Mouse (Mus musculus): Measurements from ENCODE around the gene Rasgrp4. TPM values are rescaled to one million over a fixed set of nuclear protein-coding genes. Genes with fewer than 3 reads are reported as not detected.
"Not testable (repeated sequence)": the region's sequence is repeated elsewhere in the genome, so short reads cannot be mapped to it uniquely, and the experiment has no call there.

Gene Rasgrp4
- polyA plus RNA-seq, 1 experiment, result 1.9 TPM

DNA sequence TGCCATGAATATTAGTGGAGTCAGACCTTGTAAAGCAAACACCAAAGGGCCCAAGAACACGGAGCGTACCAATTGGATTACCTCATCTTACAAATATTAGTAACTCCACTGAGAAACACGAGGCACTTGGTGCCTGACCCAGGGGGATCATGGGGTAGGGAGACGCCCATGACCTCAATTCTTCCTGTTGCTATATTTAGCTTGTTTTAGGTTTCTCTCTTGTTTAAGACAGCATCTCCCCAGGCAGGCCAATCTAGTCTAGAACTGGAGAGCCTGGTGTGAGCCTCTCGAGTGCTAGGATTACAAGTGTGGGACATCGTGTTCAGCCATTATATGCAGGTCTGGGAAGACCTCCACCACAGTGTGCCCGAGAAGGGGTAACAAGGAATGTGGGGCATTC is 44.7 kb downstream of the Rasgrp4 start:
- Histone ChIP-seq H3K27ac (ENCODE audit: insufficient read depth, low read depth, low read length) (no peak overlapping the region), H3K27me3 (replicated peaks; ENCODE audit: control insufficient read depth, insufficient read depth, low read length) (no peaks in the 10 kb centered on the region), H3K4me3 (ENCODE audit: insufficient read depth, low read depth, low read length) (peak overlapping the region; percentile 94), H3K36me3 (ENCODE audit: control insufficient read depth, insufficient read depth, low read length) (peaks cover 3% of the 10 kb centered on the region), H3K4me1 (ENCODE audit: control insufficient read depth, insufficient read depth, low read length) (peaks cover 10% of the 10 kb centered on the region)
- no peak for DNase-seq
- no peak for TF ChIP-seq POLR2A (IDR thresholded peaks at IDR 0.05; ENCODE audit: low read depth, low read length)
- 19% methylated on average over 7 of the region's 7 CpGs for whole genome bisulfite sequencing

DNA sequence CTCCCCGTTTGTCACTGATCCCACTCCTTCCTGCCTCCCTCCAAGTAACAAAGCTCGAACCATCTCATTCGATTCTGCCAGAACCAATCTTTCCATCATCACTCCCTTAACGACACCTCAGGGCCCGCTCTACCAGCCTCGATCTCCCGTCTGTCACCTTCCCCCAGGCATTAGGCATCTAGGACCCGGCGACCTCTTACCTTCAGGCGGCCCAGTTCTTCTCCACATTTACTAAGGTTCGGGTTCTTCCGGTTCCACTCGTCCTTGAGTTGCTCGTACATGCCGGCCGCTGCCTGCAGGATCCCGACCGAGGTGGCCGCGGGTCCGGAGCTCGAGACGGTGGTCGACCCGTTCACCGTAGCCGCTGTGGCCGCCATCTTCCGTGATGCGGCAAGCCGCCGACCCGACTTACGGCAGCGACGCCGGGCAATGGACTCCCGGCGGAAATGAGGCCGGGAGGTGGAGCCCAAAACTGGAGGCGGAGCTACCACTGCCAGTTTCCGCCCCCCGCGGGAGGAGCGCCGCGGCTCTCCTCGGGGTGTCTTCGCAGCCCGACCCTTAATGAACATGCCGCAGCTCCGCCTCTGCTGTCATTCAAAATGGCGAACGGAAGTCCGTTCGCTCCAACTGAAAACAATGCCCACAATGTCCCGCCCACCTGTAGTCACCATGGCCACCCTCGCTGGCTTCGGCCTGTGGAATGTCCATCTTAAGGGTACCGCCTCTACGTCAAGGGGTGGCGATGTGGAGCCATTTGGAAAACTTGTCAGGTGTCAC is 45.6 kb downstream of the Rasgrp4 start, which contains the start of gene Psmd8:
Psmd8 (minus strand) TSS at position 625 of the 777 bp plus-strand sequence.
- peak within 1 kb of the TSS; percentile 94 for H3K4me3 ChIP-seq (ENCODE audit: insufficient read depth, low read depth, low read length)
- TF ChIP-seq CTCF (conservative IDR thresholded peaks at IDR 0.05; ENCODE audit: insufficient read depth, insufficient read length, low read depth, low read length) (peak; percentile 61), POLR2A (IDR thresholded peaks at IDR 0.05; ENCODE audit: low read depth, low read length) (peak; percentile 86)

DNA sequence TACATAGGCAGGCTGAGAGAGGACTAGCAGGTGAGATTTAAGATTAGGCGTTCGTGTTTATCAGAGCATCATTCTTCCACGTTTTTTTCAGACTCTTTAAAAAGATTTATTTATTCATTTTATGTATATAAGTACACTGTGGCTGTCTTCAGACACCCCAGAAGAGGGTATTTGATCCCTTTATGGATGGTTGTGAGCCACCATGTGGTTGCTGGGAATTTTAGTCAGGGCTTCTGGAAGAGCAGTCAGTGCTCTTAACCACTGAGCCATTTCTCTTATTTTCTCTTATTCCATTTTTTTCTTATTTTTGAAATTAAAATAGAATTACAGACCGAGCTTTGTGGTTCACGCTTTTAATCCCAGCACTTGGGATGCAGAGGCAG is 46.2 kb downstream of the Rasgrp4 start:
- Histone ChIP-seq H3K27ac (ENCODE audit: insufficient read depth, low read depth, low read length) (no peak overlapping the region), H3K27me3 (replicated peaks; ENCODE audit: control insufficient read depth, insufficient read depth, low read length) (no peaks in the 10 kb centered on the region), H3K4me1 (ENCODE audit: control insufficient read depth, insufficient read depth, low read length) (peaks cover 10% of the 10 kb centered on the region), H3K36me3 (ENCODE audit: control insufficient read depth, insufficient read depth, low read length) (0 out of 2 replicates have a peak, but pooled peaks cover 2% of the 10 kb centered on the region), H3K4me3 (ENCODE audit: insufficient read depth, low read depth, low read length) (peak overlapping the region; percentile 25)
- 42% methylated on average over 5 of the region's 5 CpGs for WGBS
- no peak for TF ChIP-seq POLR2A (IDR thresholded peaks at IDR 0.05; ENCODE audit: low read depth, low read length)
- TF ChIP-seq CTCF (conservative IDR thresholded peaks at IDR 0.05; ENCODE audit: insufficient read depth, insufficient read length, low read depth, low read length), result no peak
- no peak for DNase-seq

More for the DNA sequence above, 45.6 kb downstream of the Rasgrp4 start, which contains the start of gene Psmd8:
- peak; percentile 99 for DNase-seq
- H3K36me3 ChIP-seq (ENCODE audit: control insufficient read depth, insufficient read depth, low read length), result 0 out of 2 replicates have a peak, but pooled peaks cover 2% of the 10 kb centered on the region
- H3K27ac ChIP-seq (ENCODE audit: insufficient read depth, low read depth, low read length), result peak within 1 kb of the TSS; percentile 77
- H3K27me3 ChIP-seq (replicated peaks; ENCODE audit: control insufficient read depth, insufficient read depth, low read length), result no peaks in the 10 kb centered on the region
- peaks cover 10% of the 10 kb centered on the region for H3K4me1 ChIP-seq (ENCODE audit: control insufficient read depth, insufficient read depth, low read length)
- WGBS, result under 1% methylated on average over 62 of the region's 62 CpGs

DNA sequence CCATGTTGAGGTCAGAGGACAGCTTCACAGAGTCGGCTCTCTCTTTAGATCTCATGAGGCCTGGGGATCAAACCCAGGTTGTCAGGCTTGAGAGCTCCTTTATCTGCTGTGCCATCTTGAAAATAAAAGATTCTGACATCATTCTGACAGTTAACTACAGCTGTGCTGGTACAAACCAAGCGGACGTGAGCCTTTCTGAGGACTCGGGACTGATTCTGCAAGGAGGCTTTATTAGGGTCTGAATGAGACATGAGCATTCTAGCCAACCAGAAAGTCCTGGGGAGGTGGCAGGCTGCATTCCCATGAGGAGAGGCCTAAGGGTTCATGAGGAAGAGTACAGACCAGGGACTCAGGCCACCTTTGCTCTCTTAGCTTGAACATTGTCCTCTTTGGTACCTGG is 46.7 kb downstream of the Rasgrp4 start:
- not testable (repeated sequence) for H3K27ac ChIP-seq (ENCODE audit: insufficient read depth, low read depth, low read length); H3K27me3 ChIP-seq (replicated peaks; ENCODE audit: control insufficient read depth, insufficient read depth, low read length); H3K36me3 ChIP-seq (ENCODE audit: control insufficient read depth, insufficient read depth, low read length); H3K4me3 ChIP-seq (ENCODE audit: insufficient read depth, low read depth, low read length); DNase-seq
- 90% methylated on average over 4 of the region's 4 CpGs for WGBS
- H3K4me1 ChIP-seq (ENCODE audit: control insufficient read depth, insufficient read depth, low read length), result peaks cover 10% of the 10 kb centered on the region

DNA sequence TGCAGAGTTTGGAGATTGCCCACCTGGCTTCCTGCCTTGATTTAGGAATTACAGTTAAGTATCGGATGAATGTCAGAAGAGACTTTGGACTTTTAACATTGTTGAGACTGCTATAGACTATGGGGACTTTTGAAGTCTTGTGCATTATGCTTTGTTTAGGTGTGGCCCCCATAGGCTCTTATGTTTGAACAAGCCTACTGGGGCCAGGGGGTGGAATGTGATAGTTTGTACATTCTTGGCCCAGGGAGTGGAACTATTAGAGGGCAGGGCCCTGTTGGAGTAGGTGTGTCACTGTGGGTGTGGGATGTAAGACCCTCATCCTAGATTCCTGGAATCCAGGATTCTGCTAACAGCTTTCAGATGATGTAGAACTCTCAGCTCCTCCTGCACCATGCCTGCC is 59.6 kb downstream of the Rasgrp4 start:
- not testable (repeated sequence) for H3K4me3 ChIP-seq (ENCODE audit: insufficient read depth, low read depth, low read length); H3K4me1 ChIP-seq (ENCODE audit: control insufficient read depth, insufficient read depth, low read length); H3K27ac ChIP-seq (ENCODE audit: insufficient read depth, low read depth, low read length); H3K27me3 ChIP-seq (replicated peaks; ENCODE audit: control insufficient read depth, insufficient read depth, low read length); DNase-seq; H3K36me3 ChIP-seq (ENCODE audit: control insufficient read depth, insufficient read depth, low read length)
- 90% methylated on average over 1 of the region's 1 CpGs for WGBS

DNA sequence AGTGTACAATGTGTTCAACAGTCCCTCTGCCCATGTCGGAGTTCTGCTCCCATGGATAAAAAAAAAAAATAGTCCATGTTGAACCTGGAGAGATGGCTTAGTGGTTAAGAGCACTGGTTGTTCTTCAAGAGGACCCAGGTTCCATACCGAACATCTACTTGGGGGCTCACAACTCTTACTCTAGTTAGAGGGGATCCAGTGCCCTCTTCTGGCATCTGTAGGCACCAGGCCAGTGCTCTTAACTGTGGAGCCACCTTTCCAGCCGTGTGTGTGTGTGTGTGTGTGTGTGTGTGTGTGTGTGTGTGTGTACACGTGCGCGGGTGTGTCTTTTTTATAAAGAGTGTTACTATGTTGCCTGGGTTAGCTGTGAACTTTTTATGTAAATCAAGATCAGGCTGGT is 67.9 kb downstream of the Rasgrp4 start:
- H3K36me3 ChIP-seq (ENCODE audit: control insufficient read depth, insufficient read depth, low read length), result no peaks in the 10 kb centered on the region
- WGBS, result 81% methylated on average over 6 of the region's 6 CpGs
- no peak overlapping the region for H3K4me3 ChIP-seq (ENCODE audit: insufficient read depth, low read depth, low read length)
- H3K27me3 ChIP-seq (replicated peaks; ENCODE audit: control insufficient read depth, insufficient read depth, low read length), result no peaks in the 10 kb centered on the region
- H3K4me1 ChIP-seq (ENCODE audit: control insufficient read depth, insufficient read depth, low read length), result no peaks in the 10 kb centered on the region
- DNase-seq, result no peak
- H3K27ac ChIP-seq (ENCODE audit: insufficient read depth, low read depth, low read length), result no peak overlapping the region
- no peak for TF ChIP-seq CTCF (conservative IDR thresholded peaks at IDR 0.05; ENCODE audit: insufficient read depth, insufficient read length, low read depth, low read length)
- no peak for TF ChIP-seq POLR2A (IDR thresholded peaks at IDR 0.05; ENCODE audit: low read depth, low read length)

Other genes with a start within 250 kb of the Rasgrp4 start
- gene Actn4, start 172.5 kb upstream of the Rasgrp4 start, polyA plus RNA-seq (2012; rRNA removed), result 340 and 367 TPM in 2 replicates
- gene Eif3k, start 153.0 kb upstream of the Rasgrp4 start, polyA plus RNA-seq (2012; rRNA removed), result 321 and 343 TPM in 2 replicates
- gene Map4k1, start 152.8 kb upstream of the Rasgrp4 start, polyA plus RNA-seq (2012; rRNA removed), result 2.3 and 6.2 TPM in 2 replicates
- gene Ryr1, start 9.7 kb upstream of the Rasgrp4 start, polyA plus RNA-seq (2012; rRNA removed), result 0.01 and 3.0 TPM in 2 replicates
- gene Fam98c, start 21.4 kb downstream of the Rasgrp4 start, polyA plus RNA-seq (2012; rRNA removed), result 31.4 and 35.8 TPM in 2 replicates
- 0.38 and 0.94 TPM in 2 replicates for gene Ggn, start 35.4 kb downstream of the Rasgrp4 start, polyA plus RNA-seq (2012; rRNA removed)
- gene Spred3, start 35.6 kb downstream of the Rasgrp4 start, polyA plus RNA-seq (2012; rRNA removed), result 1.8 and 2.6 TPM in 2 replicates
- 178 and 204 TPM in 2 replicates for gene Psmd8, start 45.9 kb downstream of the Rasgrp4 start, polyA plus RNA-seq (2012; rRNA removed)
- gene Catsperg1, start 79.2 kb downstream of the Rasgrp4 start, polyA plus RNA-seq (2012; rRNA removed), result 0.86 and 1.1 TPM in 2 replicates
- gene Kcnk6, start 97.7 kb downstream of the Rasgrp4 start, polyA plus RNA-seq (2012; rRNA removed), result 4.4 and 5.6 TPM in 2 replicates
- gene Yif1b, start 103.5 kb downstream of the Rasgrp4 start, polyA plus RNA-seq (2012; rRNA removed), result 179 and 207 TPM in 2 replicates
- 4.6 and 7.2 TPM in 2 replicates for gene 2200002D01Rik, start 113.6 kb downstream of the Rasgrp4 start, polyA plus RNA-seq (2012; rRNA removed)
- 421 and 474 TPM in 2 replicates for gene Spint2, start 147.1 kb downstream of the Rasgrp4 start, polyA plus RNA-seq (2012; rRNA removed)
- 12.3 and 16.1 TPM in 2 replicates for gene Ppp1r14a, start 154.5 kb downstream of the Rasgrp4 start, polyA plus RNA-seq (2012; rRNA removed)
- gene Dpf1, start 169.1 kb downstream of the Rasgrp4 start, polyA plus RNA-seq (2012; rRNA removed), result 0.07 and 0.11 TPM in 2 replicates

Measured in kidney, adult 2 months (tissue).